In the genomic region with DNA sequence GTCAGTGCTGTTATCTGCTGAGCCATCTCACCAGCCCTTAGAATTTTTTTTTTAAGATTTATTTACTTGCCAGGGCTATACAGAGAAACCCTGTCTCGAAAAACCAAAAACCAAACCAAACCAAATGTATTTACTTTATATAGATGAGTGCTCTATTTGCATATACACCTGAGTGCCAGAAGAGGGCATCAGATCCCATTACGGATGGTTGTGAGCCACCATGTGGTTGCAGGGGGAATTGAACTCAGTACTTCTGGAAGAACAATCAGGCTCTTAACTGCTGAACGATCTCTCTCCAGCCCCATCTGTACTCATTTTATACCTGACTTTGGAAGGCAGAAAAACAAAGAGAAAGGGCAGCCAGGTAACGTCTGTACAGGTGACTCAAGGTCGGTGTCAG, we compare ENCODE assay signal across 10 mouse cellular contexts. TPM values are rescaled to one million over a fixed set of nuclear protein-coding genes. Genes with fewer than 3 reads are reported as not detected.
DNase-seq lines count a peak whose midpoint lies in the region; ATAC-seq and TF ChIP-seq lines count a peak whose summit lies in the region.
"Had no signal": no experiment of that assay in that cellular context is flagged by ENCODE, and none has a peak within 500 bp of the region (broad histone marks: within the 10 kb centered on the region; RNA-seq: fewer than 3 reads in every experiment).

No protein-coding gene starts in this region.

- no peak overlapping the region for H3K27ac ChIP-seq in midbrain, postnatal 0 days (ENCODE audit: low read depth, low read length)
- H3K27ac ChIP-seq in midbrain, embryonic 14.5 days (replicated peaks; ENCODE audit: low read depth, low read length), result no peak overlapping the region
- no peak overlapping the region for H3K27ac ChIP-seq in hindbrain, embryonic 14.5 days

- 0 out of 2 replicates have a peak, but pooled peaks cover 4% of the 10 kb centered on the region for H3K9me3 ChIP-seq in midbrain, postnatal 0 days (ENCODE audit: low read length)
- no peaks in the 10 kb centered on the region for H3K9me3 ChIP-seq in midbrain, embryonic 14.5 days (ENCODE audit: control insufficient read depth, low read length)
- no peaks in the 10 kb centered on the region for H3K9me3 ChIP-seq in hindbrain, embryonic 14.5 days (ENCODE audit: control insufficient read depth, low read length)

- no peaks in the 10 kb centered on the region for H3K4me1 ChIP-seq in midbrain, postnatal 0 days (ENCODE audit: insufficient read depth, low read length)
- H3K4me1 ChIP-seq in midbrain, embryonic 14.5 days (ENCODE audit: control insufficient read depth, insufficient read depth, low read length), result no peaks in the 10 kb centered on the region
- no peaks in the 10 kb centered on the region for H3K4me1 ChIP-seq in hindbrain, embryonic 14.5 days (replicated peaks; ENCODE audit: control insufficient read depth, insufficient read depth, low read length)

- H3K9ac ChIP-seq in midbrain, postnatal 0 days (replicated peaks; ENCODE audit: low read length, poor library complexity, severe bottlenecking), result no peak overlapping the region
- no peak overlapping the region for H3K9ac ChIP-seq in midbrain, embryonic 14.5 days (replicated peaks; ENCODE audit: low read length)
- no peak overlapping the region for H3K9ac ChIP-seq in hindbrain, embryonic 14.5 days

- H3K4me2 ChIP-seq in midbrain, postnatal 0 days (ENCODE audit: low read depth, low read length, poor library complexity, severe bottlenecking), result no peak overlapping the region
- H3K4me2 ChIP-seq in midbrain, embryonic 14.5 days (ENCODE audit: low read length), result no peak overlapping the region
- no peak overlapping the region for H3K4me2 ChIP-seq in hindbrain, embryonic 14.5 days (replicated peaks)

- DNase-seq in embryo, embryonic 10.5 days (ENCODE audit: low spot score), result peak; percentile 28
- no peak for DNase-seq in embryo, embryonic 10 days (ENCODE audit: low spot score)
- DNase-seq in midbrain, postnatal 0 days (ENCODE audit: low spot score), result no peak
- no peak for DNase-seq in midbrain, embryonic 14.5 days
- DNase-seq in fibroblast of lung, adult 2 months (ENCODE audit: low read depth), result peak; percentile 7
- peak; percentile 46 for DNase-seq in thymus, postnatal 4 days
- DNase-seq in hindbrain, embryonic 14.5 days (ENCODE audit: low spot score), result no peak
- no peak for DNase-seq in layer of hippocampus, postnatal 14 days (ENCODE audit: low spot score in 2 of 2)
- DNase-seq: adrenal gland, adult 8-10 months; layer of hippocampus, postnatal 36 days had no signal

- peak; percentile 73 for TF ChIP-seq CTCF in midbrain, postnatal 0 days (IDR thresholded peaks at IDR 0.05)

- no peak overlapping the region for H3K4me3 ChIP-seq in midbrain, postnatal 0 days (ENCODE audit: low read depth, low read length)
- no peak overlapping the region for H3K4me3 ChIP-seq in midbrain, embryonic 14.5 days (replicated peaks; ENCODE audit: low read depth, low read length)
- H3K4me3 ChIP-seq in hindbrain, embryonic 14.5 days (replicated peaks; ENCODE audit: low read length), result no peak overlapping the region

- no peaks in the 10 kb centered on the region for H3K36me3 ChIP-seq in midbrain, postnatal 0 days (ENCODE audit: insufficient read depth, low read length)
- no peaks in the 10 kb centered on the region for H3K36me3 ChIP-seq in midbrain, embryonic 14.5 days (ENCODE audit: control insufficient read depth, insufficient read depth, low read length)
- H3K36me3 ChIP-seq in hindbrain, embryonic 14.5 days (replicated peaks; ENCODE audit: control insufficient read depth, insufficient read depth), result no peaks in the 10 kb centered on the region

- ATAC-seq in midbrain, postnatal 0 days (ENCODE audit: low FRiP score), result no peak
- no peak for ATAC-seq in midbrain, embryonic 14.5 days (ENCODE audit: low FRiP score, low TSS enrichment)
- no peak for ATAC-seq in hindbrain, embryonic 14.5 days (ENCODE audit: low FRiP score)

- WGBS in midbrain, postnatal 0 days, result 78% methylated on average over 5 of the region's 5 CpGs
- WGBS in midbrain, embryonic 14.5 days, result 78% methylated on average over 5 of the region's 5 CpGs
- 79% methylated on average over 5 of the region's 5 CpGs for WGBS in hindbrain, embryonic 14.5 days

- H3K27me3 ChIP-seq in midbrain, postnatal 0 days (ENCODE audit: insufficient read depth, low read length), result no peaks in the 10 kb centered on the region
- H3K27me3 ChIP-seq in midbrain, embryonic 14.5 days (ENCODE audit: control insufficient read depth, insufficient read depth, low read length), result no peaks in the 10 kb centered on the region
- no peaks in the 10 kb centered on the region for H3K27me3 ChIP-seq in hindbrain, embryonic 14.5 days (ENCODE audit: control insufficient read depth, insufficient read depth, low read length)

RNA-seq across cellular contexts. Expression of a gene that starts 20.9 kb away (rescaled TPM):
- not detected in 2 replicates for total RNA-seq in midbrain, postnatal 0 days (2014; rRNA removed)
- not detected in 2 replicates for polyA plus RNA-seq in midbrain, postnatal 0 days (2015; fragmentation: Nextera tagmentation; extraction: Ambion mirVana)
- not detected in 2 replicates for polyA plus RNA-seq in midbrain, embryonic 14.5 days (2014; fragmentation: Nextera tagmentation; extraction: Ambion mirVana)
- polyA plus RNA-seq in hindbrain, embryonic 14.5 days (2014; fragmentation: Nextera tagmentation; extraction: Ambion mirVana), result 0.14 TPM in 1 of 2 replicates, not detected in the other
- not detected for total RNA-seq in layer of hippocampus, postnatal 14 days (2021)
- total RNA-seq: adrenal gland, adult 8-10 months had no signal

RNA-seq across cellular contexts. Expression of a gene that starts 32.4 kb away (rescaled TPM):
- total RNA-seq in midbrain, postnatal 0 days (2014; rRNA removed), result not detected in 2 replicates
- 0.59 and 0.72 TPM in 2 replicates for polyA plus RNA-seq in midbrain, postnatal 0 days (2015; fragmentation: Nextera tagmentation; extraction: Ambion mirVana)
- polyA plus RNA-seq in midbrain, embryonic 14.5 days (2014; fragmentation: Nextera tagmentation; extraction: Ambion mirVana), result not detected in 2 replicates
- 0.48 and 1.6 TPM in 2 replicates for polyA plus RNA-seq in hindbrain, embryonic 14.5 days (2014; fragmentation: Nextera tagmentation; extraction: Ambion mirVana)
- total RNA-seq in layer of hippocampus, postnatal 14 days (2021), result not detected
- total RNA-seq: layer of hippocampus, postnatal 36 days had no signal

RNA-seq across cellular contexts. Expression of a gene that starts 34.7 kb away (rescaled TPM):
- total RNA-seq in midbrain, postnatal 0 days (2014; rRNA removed), result 0.88 and 1.7 TPM in 2 replicates
- polyA plus RNA-seq in midbrain, postnatal 0 days (2015; fragmentation: Nextera tagmentation; extraction: Ambion mirVana), result 1.6 TPM in 2 replicates
- 0.22 and 0.53 TPM in 2 replicates for polyA plus RNA-seq in midbrain, embryonic 14.5 days (2014; fragmentation: Nextera tagmentation; extraction: Ambion mirVana)
- polyA plus RNA-seq in hindbrain, embryonic 14.5 days (2014; fragmentation: Nextera tagmentation; extraction: Ambion mirVana), result 2.4 and 3.1 TPM in 2 replicates
- 1 to 10 TPM in 1 of 2 experiments, under 1 TPM in 1; 0.88 to 1.1 TPM for total RNA-seq in layer of hippocampus, postnatal 14 days (2021)

RNA-seq across cellular contexts. Expression of a gene that starts 38.9 kb away (rescaled TPM):
- total RNA-seq in midbrain, postnatal 0 days (2014; rRNA removed), result 6.8 and 11.5 TPM in 2 replicates
- polyA plus RNA-seq in midbrain, postnatal 0 days (2015; fragmentation: Nextera tagmentation; extraction: Ambion mirVana), result 6.6 and 8.1 TPM in 2 replicates
- 13.3 and 16.5 TPM in 2 replicates for polyA plus RNA-seq in midbrain, embryonic 14.5 days (2014; fragmentation: Nextera tagmentation; extraction: Ambion mirVana)
- 16.8 and 18.0 TPM in 2 replicates for polyA plus RNA-seq in hindbrain, embryonic 14.5 days (2014; fragmentation: Nextera tagmentation; extraction: Ambion mirVana)
- total RNA-seq in layer of hippocampus, postnatal 14 days (2021), result 1 to 10 TPM; 2.3 to 3.3 TPM

RNA-seq across cellular contexts. Expression of a gene that starts 42.3 kb away (rescaled TPM):
- total RNA-seq in midbrain, postnatal 0 days (2014; rRNA removed), result 216 and 266 TPM in 2 replicates
- 221 and 260 TPM in 2 replicates for polyA plus RNA-seq in midbrain, postnatal 0 days (2015; fragmentation: Nextera tagmentation; extraction: Ambion mirVana)
- polyA plus RNA-seq in midbrain, embryonic 14.5 days (2014; fragmentation: Nextera tagmentation; extraction: Ambion mirVana), result 44.2 and 76.8 TPM in 2 replicates
- polyA plus RNA-seq in hindbrain, embryonic 14.5 days (2014; fragmentation: Nextera tagmentation; extraction: Ambion mirVana), result 148 TPM in 2 replicates
- total RNA-seq in layer of hippocampus, postnatal 14 days (2021), result 100 to 1,000 TPM; 286 to 309 TPM

Comparison
In these comparisons a context has a peak if more than half of its experiments do, and no peak if none do; other contexts are left out.
1. DNase-seq: peak in embryo, embryonic 10.5 days (single experiment), fibroblast of lung, adult 2 months (single experiment) and thymus, postnatal 4 days (single experiment); none in embryo, embryonic 10 days (single experiment), midbrain, postnatal 0 days (single experiment), midbrain, embryonic 14.5 days (single experiment), hindbrain, embryonic 14.5 days (single experiment) and layer of hippocampus, postnatal 14 days (0 of 2).